ENCODE assay signal across 16 mouse cellular contexts in the genomic region with DNA sequence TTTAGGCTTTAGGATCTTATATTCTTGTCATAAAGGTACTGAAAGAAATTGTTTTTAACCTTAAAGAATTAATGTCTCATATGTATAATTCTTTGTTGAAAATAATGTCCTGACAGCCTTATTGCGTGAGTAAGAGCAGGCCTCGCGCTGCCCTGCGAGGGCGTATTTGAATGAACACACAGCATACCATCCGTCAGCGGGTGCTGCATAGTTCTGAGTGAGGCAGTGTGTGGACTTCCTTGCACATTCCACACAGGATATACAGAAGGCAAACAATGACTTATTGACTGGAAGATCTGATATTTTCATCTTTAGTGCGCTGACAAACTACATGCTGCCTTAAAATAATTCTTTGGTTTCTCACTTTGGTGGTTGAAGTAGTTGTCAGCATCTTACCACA.
"Had no signal": no experiment of that assay in that cellular context is flagged by ENCODE, and none has a peak within 500 bp of the region (broad histone marks: within the 10 kb centered on the region; RNA-seq: fewer than 3 reads in every experiment).

No protein-coding gene starts in this region.

- H3K27ac ChIP-seq: left cerebral cortex, adult 2 months; limb, embryonic 10.5 days; liver, embryonic 15.5 days; macrophage; midbrain, embryonic 12.5 days; neural tube, embryonic 15.5 days had no signal

- H3K9ac ChIP-seq: liver, embryonic 15.5 days; midbrain, embryonic 12.5 days; neural tube, embryonic 15.5 days had no signal

- DNase-seq: kidney, adult 8-10 months; kidney, postnatal 25 days; lung, postnatal 10 days; right cerebral cortex, postnatal 4 days; spleen, adult 18-20 months; thymus, adult 18-20 months; thymus, postnatal 25 days had no signal

- H3K4me2 ChIP-seq: liver, embryonic 11.5 days; liver, embryonic 15.5 days; midbrain, embryonic 12.5 days; neural tube, embryonic 15.5 days had no signal

- H3K4me1 ChIP-seq: limb, embryonic 10.5 days; liver, embryonic 15.5 days; megakaryocyte, embryonic 14.5 days; neural tube, embryonic 15.5 days had no signal

- H3K4me3 ChIP-seq: left cerebral cortex, adult 2 months; limb, embryonic 10.5 days; liver, embryonic 15.5 days; megakaryocyte, embryonic 14.5 days; midbrain, embryonic 12.5 days; myocyte; neural tube, embryonic 15.5 days had no signal

- H3K36me3 ChIP-seq: limb, embryonic 10.5 days; liver, embryonic 15.5 days; midbrain, embryonic 12.5 days; neural tube, embryonic 15.5 days had no signal

- H3K27me3 ChIP-seq: liver, embryonic 15.5 days; megakaryocyte, embryonic 14.5 days; midbrain, embryonic 12.5 days; neural tube, embryonic 15.5 days had no signal

- H3K9me3 ChIP-seq: limb, embryonic 10.5 days; liver, embryonic 15.5 days; megakaryocyte, embryonic 14.5 days; midbrain, embryonic 12.5 days; neural tube, embryonic 15.5 days had no signal
